Mouse (Mus musculus) cerebellum, adult 9-11 months (tissue): ENCODE results near the gene Cbx2.

ENCODE experiments used
- DNase-seq: peaks from one replicate; pipeline ENCODE4 v3.0.0; 2022

Cbx2 gene

GRCm38 (mm10) chr11:119022895-119023615, at the start of gene Cbx2:
TSS of gene Cbx2 (plus strand) at chr11:119022962.
- peak; percentile 83 for DNase-seq

- DNase-seq: no peak
Observed at GRCm38 (mm10) chr11:118974340-118974739, 48.4 kb upstream of the Cbx2 start.

- peak; percentile 81 for DNase-seq
Observed at GRCm38 (mm10) chr11:118975427-118975826, 47.3 kb upstream of the Cbx2 start.

GRCm38 (mm10) chr11:118975917-118976316, 46.8 kb upstream of the Cbx2 start:
- peak; percentile 60 for DNase-seq

- no peak for DNase-seq
Observed at GRCm38 (mm10) chr11:118980388-118980787, 42.4 kb upstream of the Cbx2 start.

GRCm38 (mm10) chr11:118981012-118981776, 41.6 kb upstream of the Cbx2 start:
- no peak for DNase-seq

- no peak for DNase-seq
Observed at GRCm38 (mm10) chr11:118982593-118983113, 40.1 kb upstream of the Cbx2 start.

- DNase-seq: no peak
Observed at GRCm38 (mm10) chr11:118985571-118985970, 37.2 kb upstream of the Cbx2 start.

- no peak for DNase-seq
Observed at GRCm38 (mm10) chr11:118987999-118988398, 34.8 kb upstream of the Cbx2 start, which contains the start of gene Enpp7. TSS of gene Enpp7 (plus strand) at chr11:118988188.

- no peak for DNase-seq
Observed at GRCm38 (mm10) chr11:118992781-118993180, 30.0 kb upstream of the Cbx2 start.

GRCm38 (mm10) chr11:118995448-118995847, 27.3 kb upstream of the Cbx2 start:
- DNase-seq: no peak

- DNase-seq: no peak
Observed at GRCm38 (mm10) chr11:118997182-118997581, 25.6 kb upstream of the Cbx2 start.

GRCm38 (mm10) chr11:118998540-118999265, 24.1 kb upstream of the Cbx2 start:
- peak; percentile 82 for DNase-seq

- peak; percentile 61 for DNase-seq
Observed at GRCm38 (mm10) chr11:118999361-118999804, 23.4 kb upstream of the Cbx2 start.

- DNase-seq: no peak
Observed at GRCm38 (mm10) chr11:119000877-119001276, 21.9 kb upstream of the Cbx2 start.

- DNase-seq: no peak
Observed at GRCm38 (mm10) chr11:119001493-119002128, 21.2 kb upstream of the Cbx2 start.

GRCm38 (mm10) chr11:119005547-119006275, 17.1 kb upstream of the Cbx2 start:
- DNase-seq: no peak

- DNase-seq: no peak
Observed at GRCm38 (mm10) chr11:119006462-119006861, 16.3 kb upstream of the Cbx2 start.

GRCm38 (mm10) chr11:119007461-119008456, 15.0 kb upstream of the Cbx2 start:
- no peak for DNase-seq

- DNase-seq: no peak
Observed at GRCm38 (mm10) chr11:119014455-119014854, 8.3 kb upstream of the Cbx2 start.

GRCm38 (mm10) chr11:119017506-119017905, 5.3 kb upstream of the Cbx2 start:
- no peak for DNase-seq
